7 mouse cellular contexts compared by ENCODE assay signal in the genomic region with DNA sequence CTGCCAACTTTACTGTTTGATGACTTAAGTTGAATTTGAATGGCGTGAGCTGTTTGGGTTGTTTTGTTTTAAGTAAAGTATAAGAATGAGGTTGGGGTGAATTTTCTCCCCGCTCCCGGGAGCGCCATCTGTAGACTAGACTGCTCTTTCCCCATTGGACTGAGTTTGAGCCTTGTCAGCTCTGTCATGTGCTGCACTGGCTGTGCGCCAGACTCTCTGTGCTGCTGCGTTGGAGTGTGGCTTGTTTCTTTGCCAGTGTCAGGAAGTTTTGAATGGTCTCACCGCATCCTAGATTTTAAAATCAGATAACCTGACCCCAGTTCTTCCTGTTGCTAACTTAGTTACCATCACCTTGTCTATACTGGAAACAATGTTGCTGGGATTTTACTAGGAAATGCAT.
DNase-seq lines count a peak whose midpoint lies in the region; ATAC-seq and TF ChIP-seq lines count a peak whose summit lies in the region.

No protein-coding gene starts in this region.

- ATAC-seq in granulocyte monocyte progenitor cell, adult 5-6 weeks (replicated peaks; ENCODE audit: poor library complexity, severe bottlenecking): peak; percentile 83
- peak; percentile 71; the same call in 1 of the 2 replicates for ATAC-seq in liver, embryonic 12.5 days

- DNase-seq in CD4-positive helper T cell, adult 2 months (ENCODE audit: low read depth, low spot score): peak; percentile 85
- peak; percentile 83 for DNase-seq in NIH3T3 (ENCODE audit: low read depth)
- DNase-seq in cerebellum, postnatal 10 days: peak; percentile 80 to 81
- peak; percentile 93 for DNase-seq in kidney, adult 2 months
- DNase-seq in right cerebral cortex, postnatal 36 days (ENCODE audit: low spot score in 2 of 2): peak; percentile 39 to 62

- peaks cover 65% of the 10 kb centered on the region for H3K4me1 ChIP-seq in kidney, adult 2 months (ENCODE audit: control insufficient read depth, insufficient read depth, low read length)
- H3K4me1 ChIP-seq in liver, embryonic 12.5 days: peaks cover 51% of the 10 kb centered on the region

- H3K27me3 ChIP-seq in kidney, adult 2 months (replicated peaks; ENCODE audit: control insufficient read depth, insufficient read depth, low read length): no peaks in the 10 kb centered on the region
- H3K27me3 ChIP-seq in liver, embryonic 12.5 days (replicated peaks): no peaks in the 10 kb centered on the region

- H3K4me3 ChIP-seq in kidney, adult 2 months (ENCODE audit: insufficient read depth, low read depth, low read length): no peak overlapping the region
- H3K4me3 ChIP-seq in liver, embryonic 12.5 days: no peak overlapping the region

- no peak for TF ChIP-seq POLR2A in kidney, adult 2 months (IDR thresholded peaks at IDR 0.05; ENCODE audit: low read depth, low read length)

- H3K4me2 ChIP-seq in liver, embryonic 12.5 days: peak overlapping the region; percentile 47

- H3K9me3 ChIP-seq in liver, embryonic 12.5 days (replicated peaks): no peaks in the 10 kb centered on the region

- under 1% methylated on average over 7 of the region's 7 CpGs for WGBS in kidney, adult 2 months
- WGBS in liver, embryonic 12.5 days (ENCODE audit: insufficient replicate concordance): 31% methylated on average over 7 of the region's 7 CpGs

- H3K9ac ChIP-seq in liver, embryonic 12.5 days: 0 out of 2 replicates have a peak overlapping the region, but pooled peaks have one; percentile 0

- no peak for TF ChIP-seq CTCF in kidney, adult 2 months (conservative IDR thresholded peaks at IDR 0.05; ENCODE audit: insufficient read depth, insufficient read length, low read depth, low read length)

- peak overlapping the region; percentile 93 for H3K27ac ChIP-seq in kidney, adult 2 months (ENCODE audit: insufficient read depth, low read depth, low read length)
- H3K27ac ChIP-seq in liver, embryonic 12.5 days: peak overlapping the region; percentile 15; the same call in 1 of the 2 replicates

- H3K36me3 ChIP-seq in kidney, adult 2 months (ENCODE audit: control insufficient read depth, insufficient read depth, low read length): no peaks in the 10 kb centered on the region
- no peaks in the 10 kb centered on the region for H3K36me3 ChIP-seq in liver, embryonic 12.5 days
